9 mouse cellular contexts compared by ENCODE assay signal in genomic region chr9:60999001-60999529, GRCm38 (mm10).
DNase-seq lines count a peak whose midpoint lies in the region; ATAC-seq and TF ChIP-seq lines count a peak whose summit lies in the region.
"Had no signal": no experiment of that assay in that cellular context is flagged by ENCODE, and none has a peak within 500 bp of the region (broad histone marks: within the 10 kb centered on the region; RNA-seq: fewer than 3 reads in every experiment).

No protein-coding gene starts in this region.

- intact Hi-C loops in heart, postnatal 10 days (cut with DNase I): no loop called here

- H3K27me3 ChIP-seq in midbrain, embryonic 14.5 days (ENCODE audit: control insufficient read depth, insufficient read depth, low read length): no peaks in the 10 kb centered on the region
- 0 out of 2 replicates have a peak, but pooled peaks cover 6% of the 10 kb centered on the region for H3K27me3 ChIP-seq in midbrain, embryonic 10.5 days (ENCODE audit: low read depth, poor library complexity, severe bottlenecking)
- peaks cover 10% of the 10 kb centered on the region for H3K27me3 ChIP-seq in myocyte (ENCODE audit: control insufficient read depth, insufficient read depth, insufficient read length)

- no peak for TF ChIP-seq POLR2A in myocyte (IDR thresholded peaks at IDR 0.05; ENCODE audit: insufficient read length, low read depth)

- H3K4me1 ChIP-seq in midbrain, embryonic 14.5 days (ENCODE audit: control insufficient read depth, insufficient read depth, low read length): peaks cover 15% of the 10 kb centered on the region; the same call in 1 of the 2 replicates
- H3K4me1 ChIP-seq in midbrain, embryonic 10.5 days: peaks cover 17% of the 10 kb centered on the region

- H3K27ac ChIP-seq in midbrain, embryonic 14.5 days (replicated peaks; ENCODE audit: low read depth, low read length): 0 out of 2 replicates have a peak overlapping the region, but pooled peaks have one; percentile 46
- no peak overlapping the region for H3K27ac ChIP-seq in midbrain, embryonic 10.5 days (replicated peaks)

- peak; percentile 18 for DNase-seq in adrenal gland, postnatal 10 days
- DNase-seq in adrenal gland, postnatal 25 days: no peak
- DNase-seq in midbrain, embryonic 14.5 days: no peak
- no peak for DNase-seq in midbrain, embryonic 10.5 days (ENCODE audit: low spot score)
- peak; percentile 22 to 29 for DNase-seq in heart, postnatal 10 days
- no peak for DNase-seq in embryo, embryonic 10 days (ENCODE audit: low spot score)
- DNase-seq in gastrocnemius, postnatal 4 days (ENCODE audit: low spot score in 2 of 2): no peak

- no peaks in the 10 kb centered on the region for H3K9me3 ChIP-seq in midbrain, embryonic 14.5 days (ENCODE audit: control insufficient read depth, low read length)
- no peaks in the 10 kb centered on the region for H3K9me3 ChIP-seq in midbrain, embryonic 10.5 days (replicated peaks)

- no peak overlapping the region for H3K4me2 ChIP-seq in midbrain, embryonic 14.5 days (ENCODE audit: low read length)
- H3K4me2 ChIP-seq in myocyte (ENCODE audit: low read depth): peak overlapping the region; percentile 30

- WGBS in midbrain, embryonic 14.5 days: 60% methylated on average over 6 of the region's 6 CpGs
- WGBS in midbrain, embryonic 10.5 days: 68% methylated on average over 6 of the region's 6 CpGs

- no peaks in the 10 kb centered on the region for H3K79me2 ChIP-seq in myocyte (ENCODE audit: control insufficient read depth, insufficient read depth)

- no peak overlapping the region for H3ac ChIP-seq in myocyte (ENCODE audit: control insufficient read depth, insufficient read length)

- ATAC-seq in midbrain, embryonic 14.5 days (ENCODE audit: low FRiP score, low TSS enrichment): no peak
- ATAC-seq: Patski had no signal

- no peak overlapping the region for H3K4me3 ChIP-seq in midbrain, embryonic 14.5 days (replicated peaks; ENCODE audit: low read depth, low read length)
- no peak overlapping the region for H3K4me3 ChIP-seq in midbrain, embryonic 10.5 days
- H3K4me3 ChIP-seq in myocyte: no peak overlapping the region

- no peaks in the 10 kb centered on the region for H3K36me3 ChIP-seq in midbrain, embryonic 14.5 days (ENCODE audit: control insufficient read depth, insufficient read depth, low read length)
- H3K36me3 ChIP-seq in midbrain, embryonic 10.5 days: no peaks in the 10 kb centered on the region
- no peaks in the 10 kb centered on the region for H3K36me3 ChIP-seq in myocyte (ENCODE audit: control insufficient read depth, insufficient read depth)

- no peak overlapping the region for H3K9ac ChIP-seq in midbrain, embryonic 14.5 days (replicated peaks; ENCODE audit: low read length)

TF ChIP-seq in myocyte, 11 proteins besides CTCF, POLR2A, EP300 and RAD21:
- TF ChIP-seq TCF3 (IDR thresholded peaks at IDR 0.05; ENCODE audit: insufficient read length, low read depth) (no peak), MYOD1 (IDR thresholded peaks at IDR 0.05; ENCODE audit: control insufficient read depth in 1 of 3, insufficient read length in 2 of 3, low read depth in 2 of 3) (no peak), USF1 (IDR thresholded peaks at IDR 0.05; ENCODE audit: low read depth) (no peak), E2F4 (IDR thresholded peaks at IDR 0.05; ENCODE audit: insufficient read depth) (no peak), MYOG (IDR thresholded peaks at IDR 0.05; ENCODE audit: control insufficient read depth in 1 of 3, insufficient read depth in 1 of 3, insufficient read length in 2 of 3, low read depth in 2 of 3) (no peak), POLR2AphosphoS2 (IDR thresholded peaks at IDR 0.05; ENCODE audit: insufficient read length, low read depth) (no peak), CEBPB (IDR thresholded peaks at IDR 0.05; ENCODE audit: insufficient read depth, poor library complexity, severe bottlenecking) (no peak), TCF12 (IDR thresholded peaks at IDR 0.05; ENCODE audit: insufficient read depth, poor library complexity, severe bottlenecking) (no peak)

Comparison
In these comparisons a context has a peak if more than half of its experiments do, and no peak if none do; other contexts are left out.
1. DNase-seq: peak in adrenal gland, postnatal 10 days (single experiment) and heart, postnatal 10 days (2 of 2); none in adrenal gland, postnatal 25 days (single experiment), midbrain, embryonic 14.5 days (single experiment), midbrain, embryonic 10.5 days (single experiment), embryo, embryonic 10 days (single experiment) and gastrocnemius, postnatal 4 days (0 of 2).